Mouse (Mus musculus): Measurements from ENCODE around the gene Capzb. TPM values are rescaled to one million over a fixed set of nuclear protein-coding genes. Genes with fewer than 3 reads are reported as not detected.

The Capzb gene
- polyA plus RNA-seq, 1 experiment: 218 TPM

DNA sequence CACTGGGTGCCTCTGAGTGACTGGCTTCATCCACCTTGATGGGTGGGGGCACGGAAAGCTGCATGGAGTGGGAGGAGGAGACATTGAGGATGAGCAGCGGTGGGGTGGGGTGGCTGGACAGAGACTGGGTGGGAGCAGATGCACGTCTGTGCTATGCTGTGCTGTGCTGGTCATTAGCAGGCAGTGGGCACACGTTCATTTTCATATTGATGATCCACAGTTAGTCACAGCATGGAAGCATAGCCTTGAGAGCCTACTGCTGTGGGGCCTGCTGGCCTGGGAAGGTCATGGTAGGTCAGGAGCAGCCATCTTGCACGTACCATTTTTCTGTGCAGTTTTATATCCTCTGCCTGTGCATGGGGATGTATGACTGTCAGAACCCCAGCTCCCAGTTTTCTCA is 56.0 kb downstream of the Capzb start:
- Histone ChIP-seq H3K4me1 (ENCODE audit: control insufficient read depth, insufficient read depth, low read length) (peaks cover 40% of the 10 kb centered on the region), H3K27ac (ENCODE audit: insufficient read depth, low read depth, low read length) (no peak overlapping the region), H3K4me3 (ENCODE audit: insufficient read depth, low read depth, low read length) (no peak overlapping the region)
- 66% methylated on average over 5 of the region's 5 CpGs for WGBS
- TF ChIP-seq CTCF (IDR thresholded peaks at IDR 0.05; ENCODE audit: insufficient read depth, low read depth, low read length) (no peak), POLR2A (IDR thresholded peaks at IDR 0.05; ENCODE audit: insufficient read depth, low read depth, low read length) (no peak)

DNA sequence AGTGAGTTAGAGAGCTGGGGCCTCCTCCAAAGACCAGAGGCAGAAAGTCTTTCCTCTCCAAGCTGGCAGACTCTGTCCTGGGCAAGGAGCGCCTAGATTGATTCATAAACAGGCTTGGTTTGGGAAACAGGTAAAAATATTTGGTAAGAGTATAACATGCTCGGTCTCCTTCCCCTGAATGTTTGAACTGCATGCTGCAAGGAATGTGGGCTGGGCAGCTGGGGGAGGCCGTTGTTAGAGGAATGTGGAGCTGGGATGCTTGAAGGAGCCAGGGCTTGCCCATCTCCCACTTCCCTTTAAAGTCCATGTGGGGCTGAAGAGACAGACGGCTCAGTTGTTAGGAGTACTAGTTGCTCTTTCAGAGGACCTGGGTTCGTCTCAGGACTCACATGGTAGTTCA is 57.3 kb downstream of the Capzb start:
- Histone ChIP-seq H3K4me1 (ENCODE audit: control insufficient read depth, insufficient read depth, low read length) (peaks cover 40% of the 10 kb centered on the region), H3K27ac (ENCODE audit: insufficient read depth, low read depth, low read length) (no peak overlapping the region), H3K4me3 (ENCODE audit: insufficient read depth, low read depth, low read length) (no peak overlapping the region)
- TF ChIP-seq POLR2A (IDR thresholded peaks at IDR 0.05; ENCODE audit: insufficient read depth, low read depth, low read length) (no peak), CTCF (IDR thresholded peaks at IDR 0.05; ENCODE audit: insufficient read depth, low read depth, low read length) (no peak)
- WGBS: 71% methylated on average over 5 of the region's 5 CpGs

DNA sequence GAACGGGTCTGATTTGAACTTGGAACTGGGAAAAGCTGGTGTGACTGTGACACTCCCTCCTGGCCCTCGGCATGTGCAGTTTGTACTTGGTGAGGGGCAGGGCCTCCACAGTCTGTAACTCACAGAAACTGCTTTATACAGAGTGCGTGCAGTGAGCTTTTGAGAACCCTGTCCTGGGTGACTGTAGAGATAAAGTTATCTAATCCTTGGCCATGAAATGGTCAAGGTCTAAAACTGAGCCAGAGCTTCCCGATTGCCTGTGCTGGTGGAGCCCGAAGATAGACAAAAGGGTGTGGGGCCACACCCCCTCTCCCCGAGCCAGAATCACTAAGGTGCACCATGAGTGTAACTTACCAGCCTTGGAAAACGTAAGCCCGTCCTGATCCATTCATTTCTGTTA is 58.2 kb downstream of the Capzb start:
- 76% methylated on average over 8 of the region's 8 CpGs for WGBS
- no peak for TF ChIP-seq CTCF (IDR thresholded peaks at IDR 0.05; ENCODE audit: insufficient read depth, low read depth, low read length)
- no peak for TF ChIP-seq POLR2A (IDR thresholded peaks at IDR 0.05; ENCODE audit: insufficient read depth, low read depth, low read length)
- no peak overlapping the region for H3K27ac ChIP-seq (ENCODE audit: insufficient read depth, low read depth, low read length)

DNA sequence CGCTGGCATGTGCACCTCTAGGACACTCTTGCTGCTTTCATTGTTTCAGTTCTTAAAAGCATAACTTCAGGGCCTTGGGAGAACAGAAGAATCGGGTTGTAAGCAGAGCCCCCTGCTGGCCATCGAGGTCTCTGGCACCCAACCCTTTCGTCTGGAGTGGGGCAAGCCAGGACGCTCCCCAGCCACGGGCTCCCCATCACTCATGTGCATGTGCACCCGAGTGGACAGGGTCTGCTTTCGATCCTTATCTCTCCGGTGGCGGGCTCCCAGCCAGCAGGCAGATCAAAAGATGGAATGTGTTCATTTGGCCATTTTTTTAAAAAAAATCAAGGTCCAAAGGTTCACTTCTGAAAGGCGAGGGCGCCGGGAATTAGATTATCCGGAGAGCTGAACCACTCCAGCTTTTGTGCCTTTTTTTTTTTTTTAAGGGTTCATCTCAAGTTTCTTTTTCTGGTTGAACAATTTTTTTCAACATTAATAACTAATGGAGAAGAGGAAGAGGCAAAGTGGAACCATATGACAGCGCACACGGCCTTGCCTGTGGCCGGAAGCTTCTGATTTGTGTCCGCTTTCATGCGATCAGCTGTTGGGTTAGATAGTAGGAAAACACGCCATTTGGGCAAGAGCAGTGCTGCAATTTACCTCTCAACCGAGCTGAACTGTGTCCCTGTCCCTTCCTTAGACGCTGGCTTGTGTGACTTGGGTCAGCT is 59.5 kb downstream of the Capzb start:
- H3K27ac ChIP-seq (ENCODE audit: insufficient read depth, low read depth, low read length): no peak overlapping the region
- H3K4me1 ChIP-seq (ENCODE audit: control insufficient read depth, insufficient read depth, low read length): peaks cover 24% of the 10 kb centered on the region
- WGBS: 57% methylated on average over 22 of the region's 22 CpGs
- H3K4me3 ChIP-seq (ENCODE audit: insufficient read depth, low read depth, low read length): no peak overlapping the region
- peak; percentile 62 for TF ChIP-seq CTCF (IDR thresholded peaks at IDR 0.05; ENCODE audit: insufficient read depth, low read depth, low read length)
- no peak for TF ChIP-seq POLR2A (IDR thresholded peaks at IDR 0.05; ENCODE audit: insufficient read depth, low read depth, low read length)

More for the DNA sequence above, 58.2 kb downstream of the Capzb start:
- H3K4me3 ChIP-seq (ENCODE audit: insufficient read depth, low read depth, low read length): no peak overlapping the region
- peaks cover 32% of the 10 kb centered on the region for H3K4me1 ChIP-seq (ENCODE audit: control insufficient read depth, insufficient read depth, low read length)

DNA sequence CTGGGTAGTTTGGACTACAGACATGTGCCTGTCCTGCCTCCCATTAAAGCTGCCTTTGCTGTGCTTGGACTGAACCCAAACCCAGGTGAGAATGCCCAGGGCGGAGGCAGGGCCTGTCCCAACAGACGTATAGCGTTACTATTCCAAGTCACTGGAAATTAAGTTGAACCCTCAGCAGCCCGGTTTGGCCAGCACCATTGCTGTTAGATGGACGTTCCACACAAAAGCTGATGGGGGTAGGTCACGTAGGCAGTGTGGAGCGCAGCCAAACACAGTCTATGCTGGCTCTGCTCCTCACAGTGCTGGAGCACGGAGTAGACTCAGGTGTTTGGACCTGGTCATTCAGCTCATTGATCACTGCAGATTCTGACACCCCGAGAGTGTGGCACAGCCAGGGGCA is 60.5 kb downstream of the Capzb start:
- TF ChIP-seq POLR2A (IDR thresholded peaks at IDR 0.05; ENCODE audit: insufficient read depth, low read depth, low read length): no peak
- no peak for TF ChIP-seq CTCF (IDR thresholded peaks at IDR 0.05; ENCODE audit: insufficient read depth, low read depth, low read length)
- 79% methylated on average over 9 of the region's 9 CpGs for WGBS

DNA sequence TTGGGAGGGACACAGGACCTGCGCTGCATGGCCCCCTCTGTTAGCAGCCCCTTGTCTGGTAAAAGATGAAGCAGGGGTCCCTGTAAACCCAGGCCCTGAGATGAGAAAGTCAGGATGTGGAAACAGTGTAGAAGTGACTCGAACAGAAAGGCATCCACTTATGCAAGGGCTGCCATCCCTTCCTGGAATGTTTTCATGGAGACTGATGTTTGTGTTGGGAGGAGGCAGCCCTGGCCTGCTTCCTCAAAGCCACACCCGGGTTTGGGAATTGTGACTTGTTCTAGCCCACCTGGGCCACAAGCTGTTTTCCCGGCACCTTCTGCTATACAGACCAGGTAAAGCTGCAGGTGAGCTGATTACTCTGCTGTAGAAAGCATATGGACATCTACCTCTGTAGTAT is 63.4 kb downstream of the Capzb start:
- WGBS: 91% methylated on average over 4 of the region's 4 CpGs
- Histone ChIP-seq H3K4me3 (ENCODE audit: insufficient read depth, low read depth, low read length) (no peak overlapping the region), H3K27ac (ENCODE audit: insufficient read depth, low read depth, low read length) (no peak overlapping the region), H3K4me1 (ENCODE audit: control insufficient read depth, insufficient read depth, low read length) (peaks cover 10% of the 10 kb centered on the region; the same call in 1 of the 2 replicates)
- TF ChIP-seq POLR2A (IDR thresholded peaks at IDR 0.05; ENCODE audit: insufficient read depth, low read depth, low read length) (no peak), CTCF (IDR thresholded peaks at IDR 0.05; ENCODE audit: insufficient read depth, low read depth, low read length) (no peak)

More for the DNA sequence above, 60.5 kb downstream of the Capzb start:
- no peak overlapping the region for H3K4me3 ChIP-seq (ENCODE audit: insufficient read depth, low read depth, low read length)
- H3K4me1 ChIP-seq (ENCODE audit: control insufficient read depth, insufficient read depth, low read length): peaks cover 21% of the 10 kb centered on the region
- H3K27ac ChIP-seq (ENCODE audit: insufficient read depth, low read depth, low read length): no peak overlapping the region

DNA sequence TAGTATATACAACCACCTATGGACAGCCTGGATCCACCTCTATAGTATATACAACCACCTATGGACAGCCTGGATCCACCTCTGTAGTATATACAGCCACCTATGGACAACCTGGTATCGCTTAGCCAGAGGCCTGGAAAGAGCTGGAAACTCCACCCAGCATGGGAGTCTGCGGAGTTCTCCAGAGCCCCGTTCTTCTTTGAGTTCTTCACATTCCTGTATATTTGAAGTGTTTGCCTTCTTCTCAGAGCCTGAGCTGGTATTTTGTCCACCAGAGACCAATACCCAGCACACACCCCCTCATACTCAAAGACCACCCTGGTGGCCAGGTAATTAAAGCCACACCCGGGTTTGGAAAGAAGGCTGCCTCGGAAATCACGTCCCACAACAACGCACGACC is 64.0 kb downstream of the Capzb start:
- Histone ChIP-seq H3K4me3 (ENCODE audit: insufficient read depth, low read depth, low read length) (no peak overlapping the region), H3K4me1 (ENCODE audit: control insufficient read depth, insufficient read depth, low read length) (peaks cover 7% of the 10 kb centered on the region; the same call in 1 of the 2 replicates), H3K27ac (ENCODE audit: insufficient read depth, low read depth, low read length) (no peak overlapping the region)
- 92% methylated on average over 8 of the region's 8 CpGs for WGBS
- TF ChIP-seq CTCF (IDR thresholded peaks at IDR 0.05; ENCODE audit: insufficient read depth, low read depth, low read length) (no peak), POLR2A (IDR thresholded peaks at IDR 0.05; ENCODE audit: insufficient read depth, low read depth, low read length) (no peak)

DNA sequence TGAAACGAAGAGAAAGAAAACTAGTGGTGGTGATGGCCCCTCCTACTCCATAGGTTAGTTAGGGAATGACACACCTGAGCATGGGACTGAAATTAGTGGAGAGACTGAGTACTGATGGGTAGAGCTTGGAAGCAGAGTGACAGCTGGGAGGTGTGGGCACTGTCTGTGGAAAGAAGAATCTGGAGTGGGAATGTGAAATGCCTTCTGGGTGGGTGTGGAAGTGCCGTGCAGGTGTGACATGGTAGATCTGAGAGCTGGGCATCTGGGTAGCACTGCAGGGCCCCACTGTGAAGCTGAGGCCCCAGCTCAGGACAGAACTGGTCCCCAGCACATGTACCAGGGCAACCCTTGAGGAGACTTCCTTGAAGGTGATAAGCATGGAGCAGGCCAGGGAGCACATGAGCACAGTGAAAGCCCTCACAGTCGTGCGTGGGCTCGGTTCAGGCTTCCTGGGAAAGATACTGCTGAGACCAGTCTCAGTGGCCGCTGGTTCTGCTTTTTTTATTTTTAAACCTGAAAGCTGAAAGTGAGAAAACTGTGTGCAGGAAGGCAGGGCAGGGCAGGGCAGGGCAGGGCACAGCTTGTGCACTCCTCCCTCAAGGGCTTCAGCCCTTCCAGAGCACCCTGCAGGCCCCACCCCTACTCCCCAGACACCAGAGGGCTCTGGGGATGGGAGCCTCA is 66.1 kb downstream of the Capzb start:
- Histone ChIP-seq H3K4me3 (ENCODE audit: insufficient read depth, low read depth, low read length) (no peak overlapping the region), H3K27ac (ENCODE audit: insufficient read depth, low read depth, low read length) (no peak overlapping the region), H3K4me1 (ENCODE audit: control insufficient read depth, insufficient read depth, low read length) (0 out of 2 replicates have a peak, but pooled peaks cover 3% of the 10 kb centered on the region)
- 72% methylated on average over 6 of the region's 6 CpGs for WGBS
- TF ChIP-seq POLR2A (IDR thresholded peaks at IDR 0.05; ENCODE audit: insufficient read depth, low read depth, low read length) (no peak), CTCF (IDR thresholded peaks at IDR 0.05; ENCODE audit: insufficient read depth, low read depth, low read length) (no peak)

DNA sequence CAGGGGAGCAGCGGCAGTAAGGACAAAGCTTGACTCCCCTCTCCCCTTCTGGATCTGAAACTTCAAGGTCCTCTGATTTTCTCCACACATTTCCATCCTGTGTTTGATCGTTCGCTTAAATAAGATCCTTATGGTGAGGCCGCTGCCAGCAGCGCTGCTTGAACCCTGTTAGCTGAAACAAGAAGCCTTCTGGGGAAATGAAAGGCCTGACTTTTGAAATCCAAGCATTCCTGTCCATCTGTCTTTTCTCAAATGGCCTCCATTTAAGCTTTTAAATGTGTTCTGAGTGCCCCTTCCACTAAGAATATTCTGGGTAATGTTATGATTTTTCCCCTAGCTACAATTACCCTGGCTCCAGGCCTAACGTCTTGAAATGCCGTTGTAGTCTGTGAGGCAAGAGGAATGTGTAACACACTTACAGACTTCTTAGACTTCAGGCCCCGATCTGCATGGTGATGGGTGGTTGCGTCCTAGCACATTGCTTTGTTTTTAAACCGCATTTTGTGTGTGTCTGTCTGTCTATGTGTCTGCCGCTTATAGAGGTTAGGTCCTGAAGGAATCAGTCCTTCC is 66.7 kb downstream of the Capzb start:
- 0 out of 2 replicates have a peak, but pooled peaks cover 3% of the 10 kb centered on the region for H3K4me1 ChIP-seq (ENCODE audit: control insufficient read depth, insufficient read depth, low read length)
- H3K4me3 ChIP-seq (ENCODE audit: insufficient read depth, low read depth, low read length): no peak overlapping the region
- TF ChIP-seq CTCF (IDR thresholded peaks at IDR 0.05; ENCODE audit: insufficient read depth, low read depth, low read length) (no peak), POLR2A (IDR thresholded peaks at IDR 0.05; ENCODE audit: insufficient read depth, low read depth, low read length) (no peak)
- no peak overlapping the region for H3K27ac ChIP-seq (ENCODE audit: insufficient read depth, low read depth, low read length)
- WGBS: 86% methylated on average over 11 of the region's 11 CpGs

All from olfactory bulb, adult 2 months (tissue).